Mouse (Mus musculus) liver, adult 2 months (tissue): ENCODE measurements at regions not wholly inside any gene's neighbourhood (a gene's known extent, or its start where the extent isn't known, plus 50 kb on each side); places are given as distances from the start of the nearest gene placed in this dataset.

ENCODE experiments used
- DNase-seq: peaks from one replicate; pipeline ENCODE4 v3.0.0-alpha.2; 2011; ENCODE audit warnings: low read depth, low spot score; ENCODE audit errors: extremely low read depth
- H3K27ac ChIP-seq: fragments of 200-500 bp; replicated peaks from 2 replicates; pipeline ENCODE4 v1.5.1; 2012; ENCODE audit warnings: low read depth, mild to moderate bottlenecking, control low read depth, inconsistent platforms, low read length; ENCODE audit not compliant: insufficient read depth
- H3K27me3 ChIP-seq: fragments of 200-500 bp; 2 replicates; pipeline ENCODE4 v1.6.1; 2012; ENCODE audit warnings: mild to moderate bottlenecking, moderate library complexity, low read length, inconsistent platforms; ENCODE audit not compliant: control insufficient read depth, insufficient read depth
- H3K36me3 ChIP-seq: fragments of 200-500 bp; 2 replicates; pipeline ENCODE4 v1.6.1; 2012; ENCODE audit warnings: low read length, inconsistent platforms; ENCODE audit not compliant: control insufficient read depth, insufficient read depth
- H3K4me1 ChIP-seq: fragments of 200-500 bp; 2 replicates; pipeline ENCODE4 v1.6.1; 2011; ENCODE audit warnings: low read length; ENCODE audit not compliant: control insufficient read depth, insufficient read depth
- H3K4me3 ChIP-seq: fragments of 200-500 bp; 2 replicates; pipeline ENCODE4 v1.5.1; 2011; ENCODE audit warnings: low read depth, mild to moderate bottlenecking, control low read depth, low read length, moderate library complexity; ENCODE audit not compliant: insufficient read depth
- H3K79me2 ChIP-seq: fragments of 200-500 bp; 2 replicates; pipeline ENCODE4 v1.6.1; 2012; ENCODE audit warnings: inconsistent platforms, mild to moderate bottlenecking, low read length, moderate library complexity; ENCODE audit not compliant: control insufficient read depth, insufficient read depth
- H3K9ac ChIP-seq: fragments of 200-500 bp; 2 replicates; pipeline ENCODE4 v1.6.1; 2012; ENCODE audit warnings: low read depth, mild to moderate bottlenecking, control low read depth, inconsistent platforms, low read length
- CTCF ChIP-seq: fragments of 200-500 bp; IDR thresholded peaks from 2 replicates; pipeline ENCODE4 v1.5.1; 2011; ENCODE audit warnings: low read depth, low read length, control low read depth
- POLR2A ChIP-seq: fragments of 200-500 bp; IDR thresholded peaks from 2 replicates; pipeline ENCODE4 v1.6.1; 2011; ENCODE audit warnings: low read length, control low read depth; ENCODE audit not compliant: insufficient read depth; ENCODE audit errors: extremely low read depth
- WGBS: fragments of 180-500 bp; shearing (Covaris S2); methylation state at CpG from one replicate; pipeline ENCODE4 v1.1.7; 2018; 5-methylcytosine and 5-hydroxymethylcytosine counted together

- 82% methylated on average over 15 of the region's 15 CpGs for WGBS
- H3K4me1 ChIP-seq, result no peaks in the 10 kb centered on the region
- no peak overlapping the region for H3K27ac ChIP-seq
- DNase-seq, result no peak
- H3K27me3 ChIP-seq, result no peaks in the 10 kb centered on the region
- H3K36me3 ChIP-seq, result no peaks in the 10 kb centered on the region
- no peak overlapping the region for H3K4me3 ChIP-seq
- no peak overlapping the region for H3K9ac ChIP-seq
- H3K79me2 ChIP-seq, result no peaks in the 10 kb centered on the region
- TF ChIP-seq POLR2A, result no peak
Observed at GRCm38 (mm10) chr12:110040682-110041081, 238.2 kb upstream of the Dio3 start.

DNA sequence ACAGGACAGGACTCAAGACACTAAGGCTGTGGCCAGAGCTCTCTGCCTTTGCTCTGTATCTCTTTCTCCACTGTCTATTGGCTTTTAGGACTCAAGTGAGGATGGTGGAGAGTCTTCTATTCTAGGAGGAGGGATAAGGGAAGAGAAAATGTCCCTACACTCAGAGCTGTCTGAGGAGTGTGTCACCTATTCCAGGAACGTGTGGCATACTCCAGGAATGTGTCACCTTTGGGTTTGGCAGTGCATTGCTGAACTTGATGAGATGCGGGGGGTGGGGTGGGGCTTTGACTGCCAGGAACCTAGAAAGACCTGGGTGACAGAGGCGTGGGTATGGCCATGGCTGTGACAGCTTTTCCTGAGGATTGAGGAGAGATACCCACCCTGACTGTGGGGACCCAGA lies 237.1 kb upstream of the Dio3 start:
- no peaks in the 10 kb centered on the region for H3K79me2 ChIP-seq
- no peaks in the 10 kb centered on the region for H3K4me1 ChIP-seq
- no peak overlapping the region for H3K4me3 ChIP-seq
- no peak for TF ChIP-seq CTCF
- TF ChIP-seq POLR2A, result no peak
- H3K27ac ChIP-seq, result no peak overlapping the region
- no peaks in the 10 kb centered on the region for H3K36me3 ChIP-seq
- H3K27me3 ChIP-seq, result no peaks in the 10 kb centered on the region
- DNase-seq, result no peak
- no peak overlapping the region for H3K9ac ChIP-seq
- 69% methylated on average over 3 of the region's 3 CpGs for WGBS

- H3K4me1 ChIP-seq, result no peaks in the 10 kb centered on the region
- H3K27me3 ChIP-seq, result no peaks in the 10 kb centered on the region
- WGBS, result 31% methylated on average over 5 of the region's 5 CpGs
- TF ChIP-seq POLR2A (no peak), CTCF (no peak)
- H3K4me3 ChIP-seq, result no peak overlapping the region
- H3K27ac ChIP-seq, result no peak overlapping the region
- DNase-seq, result peak; percentile 83
- H3K36me3 ChIP-seq, result no peaks in the 10 kb centered on the region
- H3K9ac ChIP-seq, result no peak overlapping the region
- H3K79me2 ChIP-seq, result no peaks in the 10 kb centered on the region
Observed at GRCm38 (mm10) chr12:110044266-110044665, 234.6 kb upstream of the Dio3 start.

GRCm38 (mm10) chr12:110044721-110045120 lies 234.1 kb upstream of the Dio3 start:
- Histone ChIP-seq H3K27ac (no peak overlapping the region), H3K4me3 (no peak overlapping the region), H3K27me3 (no peaks in the 10 kb centered on the region), H3K79me2 (no peaks in the 10 kb centered on the region), H3K9ac (no peak overlapping the region), H3K4me1 (no peaks in the 10 kb centered on the region), H3K36me3 (no peaks in the 10 kb centered on the region)
- TF ChIP-seq POLR2A, result no peak
- TF ChIP-seq CTCF, result no peak
- no peak for DNase-seq
- 96% methylated on average over 5 of the region's 5 CpGs for WGBS

- H3K9ac ChIP-seq, result no peak overlapping the region
- no peaks in the 10 kb centered on the region for H3K27me3 ChIP-seq
- 87% methylated on average over 17 of the region's 17 CpGs for WGBS
- DNase-seq, result no peak
- H3K4me3 ChIP-seq, result no peak overlapping the region
- no peaks in the 10 kb centered on the region for H3K4me1 ChIP-seq
- H3K79me2 ChIP-seq, result no peaks in the 10 kb centered on the region
- H3K27ac ChIP-seq, result no peak overlapping the region
- no peak for TF ChIP-seq POLR2A
- H3K36me3 ChIP-seq, result no peaks in the 10 kb centered on the region
Observed at GRCm38 (mm10) chr12:110045770-110046330, 233.0 kb upstream of the Dio3 start.

GRCm38 (mm10) chr12:110046613-110047012 lies 232.3 kb upstream of the Dio3 start:
- no peak overlapping the region for H3K9ac ChIP-seq
- H3K27ac ChIP-seq, result no peak overlapping the region
- no peak overlapping the region for H3K4me3 ChIP-seq
- no peaks in the 10 kb centered on the region for H3K4me1 ChIP-seq
- H3K79me2 ChIP-seq, result no peaks in the 10 kb centered on the region
- TF ChIP-seq POLR2A, result no peak
- no peak for TF ChIP-seq CTCF
- DNase-seq, result no peak
- WGBS, result 91% methylated on average over 9 of the region's 9 CpGs
- no peaks in the 10 kb centered on the region for H3K36me3 ChIP-seq
- H3K27me3 ChIP-seq, result no peaks in the 10 kb centered on the region
